Mouse (Mus musculus) liver, adult 2 months (tissue): ENCODE results near the gene Cep68.

Source experiments
- CTCF ChIP-seq: fragments of 200-500 bp; IDR thresholded peaks from 2 replicates; pipeline ENCODE4 v1.5.1; 2011; ENCODE audit warnings: low read depth, low read length, control low read depth
- POLR2A ChIP-seq: fragments of 200-500 bp; IDR thresholded peaks from 2 replicates; pipeline ENCODE4 v1.6.1; 2011; ENCODE audit warnings: low read length, control low read depth; ENCODE audit not compliant: insufficient read depth; ENCODE audit errors: extremely low read depth

GRCm38 (mm10) chr11:20248840-20249239 lies 389 bp downstream of the Cep68 start:
- no peak for TF ChIP-seq POLR2A
- TF ChIP-seq CTCF, result no peak
